Mouse (Mus musculus): ENCODE results near the gene Nuak1. TPM values are rescaled to one million over a fixed set of nuclear protein-coding genes. Genes with fewer than 3 reads are reported as not detected.

Gene Nuak1
- 1.2 TPM in 2 replicates for total RNA-seq (2012; rRNA removed)
- total RNA-seq (2014; rRNA removed) = 1.4 and 1.6 TPM in 2 replicates
- 3.2 and 3.4 TPM in 2 replicates for polyA plus RNA-seq (2012; ENCODE audit: insufficient read length, low read depth)

- DNase-seq (ENCODE audit: extremely low read depth) = peak; percentile 61
- in situ Hi-C loops (cut with MboI; ENCODE audit: low pct_ligation_motif_present, low pct_unique_long_range_greater_than_20kb, low sequenced_read_pairs) (no loop called here), dilution Hi-C loops (cut with MboI; ENCODE audit: extremely low pct_ligation_motif_present, extremely low pct_unique_long_range_greater_than_20kb, low sequenced_read_pairs) (no loop called here)
- Histone ChIP-seq H3K4me1 (ENCODE audit: control insufficient read depth in 1 of 2, insufficient read depth in 2 of 2) (peaks cover 9 to 50% of the 10 kb centered on the region in 2 experiments; a peak in 3 of 4 replicates), H3K9ac (ENCODE audit: insufficient read depth, low read depth) (peak within 1 kb of the TSS; percentile 72), H3K4me3 (replicated peaks in 1 of 3; ENCODE audit: low read depth in 2 of 3, low read length in 2 of 3, poor library complexity in 1 of 3) (peak within 1 kb of the TSS; percentile 58 to 83 (median 73)), H3K36me3 (replicated peaks in 1 of 2; ENCODE audit: control insufficient read depth in 1 of 2, insufficient read depth in 1 of 2, low read length in 1 of 2) (peaks cover 0 to 4% of the 10 kb centered on the region in 2 experiments), H3K27me3 (replicated peaks) (no peaks in the 10 kb centered on the region), H3K4me2 (ENCODE audit: insufficient read depth, low read depth, poor library complexity, severe bottlenecking) (peak within 1 kb of the TSS; percentile 85), H3K9me3 (replicated peaks; ENCODE audit: low read length) (no peaks in the 10 kb centered on the region), H3K27ac (ENCODE audit: insufficient read depth, low read depth) (peak within 1 kb of the TSS; percentile 23), H3K79me2 (replicated peaks; ENCODE audit: control insufficient read depth, extremely low read depth, insufficient read depth, poor library complexity, severe bottlenecking) (no peaks in the 10 kb centered on the region)
- TF ChIP-seq NELFE (IDR thresholded peaks at IDR 0.05; ENCODE audit: low read depth, low read length) = peak; percentile 52; the same call in 1 of the 2 replicates
- TF ChIP-seq POLR2AphosphoS2 (IDR thresholded peaks at IDR 0.05; ENCODE audit: low read depth, low read length) = no peak
- TF ChIP-seq NRF1 (IDR thresholded peaks at IDR 0.05; ENCODE audit: low read depth, low read length) = peak; percentile 66
- peak; percentile 67 for TF ChIP-seq POLR2A (IDR thresholded peaks at IDR 0.05; ENCODE audit: low read depth, low read length)
- TF ChIP-seq USF2 (conservative IDR thresholded peaks at IDR 0.05; ENCODE audit: low read depth, low read length) = no peak
- TF ChIP-seq TCF12 (IDR thresholded peaks at IDR 0.05; ENCODE audit: low read depth, low read length) = 0 out of 2 replicates have a peak, but pooled peaks have one; percentile 6
- peak; percentile 7; the same call in 1 of the 2 replicates for TF ChIP-seq SIN3A (IDR thresholded peaks at IDR 0.05; ENCODE audit: low read length)
- no peak for TF ChIP-seq MAZ (IDR thresholded peaks at IDR 0.05; ENCODE audit: low read depth, low read length)
- TF ChIP-seq BHLHE40 (IDR thresholded peaks at IDR 0.05; ENCODE audit: low read depth, low read length) = peak; percentile 21; the same call in 1 of the 2 replicates
- 0 out of 2 replicates have a peak, but pooled peaks have one; percentile 11 for TF ChIP-seq EP300 (IDR thresholded peaks at IDR 0.05; ENCODE audit: low read length)
- TF ChIP-seq UBTF (IDR thresholded peaks at IDR 0.05; ENCODE audit: low read depth, low read length) = peak; percentile 96
Measured at GRCm38 (mm10) chr10:84440541-84441433, at the start of gene Nuak1. Gene Nuak1 (minus strand): TSS chr10:84440597.

GRCm38 (mm10) chr10:84490115-84490514 is 49.7 kb upstream of the Nuak1 start:
- Histone ChIP-seq H3K4me2 (ENCODE audit: insufficient read depth, low read depth, poor library complexity, severe bottlenecking) (no peak overlapping the region), H3K4me3 (replicated peaks in 1 of 3; ENCODE audit: low read depth in 2 of 3, low read length in 2 of 3, poor library complexity in 1 of 3) (no peak overlapping the region), H3K9ac (ENCODE audit: insufficient read depth, low read depth) (no peak overlapping the region), H3K36me3 (replicated peaks in 1 of 2; ENCODE audit: control insufficient read depth in 1 of 2, insufficient read depth in 1 of 2, low read length in 1 of 2) (no peaks in the 10 kb centered on the region), H3K4me1 (ENCODE audit: control insufficient read depth in 1 of 2, insufficient read depth in 2 of 2) (no peaks in the 10 kb centered on the region), H3K9me3 (replicated peaks; ENCODE audit: low read length) (peaks cover 5% of the 10 kb centered on the region), H3K79me2 (replicated peaks; ENCODE audit: control insufficient read depth, extremely low read depth, insufficient read depth, poor library complexity, severe bottlenecking) (no peaks in the 10 kb centered on the region), H3K27ac (ENCODE audit: insufficient read depth, low read depth) (no peak overlapping the region), H3K27me3 (replicated peaks) (peaks cover 2% of the 10 kb centered on the region)
- in situ Hi-C loops (cut with MboI; ENCODE audit: low pct_ligation_motif_present, low pct_unique_long_range_greater_than_20kb, low sequenced_read_pairs) = no loop called here
- TF ChIP-seq RAD21 (IDR thresholded peaks at IDR 0.05; ENCODE audit: low read depth, low read length) = no peak
- TF ChIP-seq BHLHE40 (IDR thresholded peaks at IDR 0.05; ENCODE audit: low read depth, low read length) = no peak
- no peak for TF ChIP-seq E2F4 (IDR thresholded peaks at IDR 0.05; ENCODE audit: insufficient replicate concordance, low read depth, low read length)
- no peak for TF ChIP-seq JUN (IDR thresholded peaks at IDR 0.05; ENCODE audit: insufficient read depth, low read depth, low read length)
- TF ChIP-seq USF2 (conservative IDR thresholded peaks at IDR 0.05; ENCODE audit: low read depth, low read length) = no peak
- no peak for TF ChIP-seq TBP (conservative IDR thresholded peaks at IDR 0.05; ENCODE audit: low read depth, low read length)
- no peak for TF ChIP-seq MEF2A (IDR thresholded peaks at IDR 0.05; ENCODE audit: borderline replicate concordance, low read depth, low read length)
- TF ChIP-seq CTCF (conservative IDR thresholded peaks at IDR 0.05 in 1 of 2, IDR thresholded peaks at IDR 0.05 in 1 of 2; ENCODE audit: low read depth in 2 of 2, low read length in 2 of 2) = no peak
- TF ChIP-seq POLR2AphosphoS2 (IDR thresholded peaks at IDR 0.05; ENCODE audit: low read depth, low read length) = no peak
- no peak for TF ChIP-seq KAT2A (IDR thresholded peaks at IDR 0.05; ENCODE audit: insufficient replicate concordance, low read length)
- no peak for TF ChIP-seq NRF1 (IDR thresholded peaks at IDR 0.05; ENCODE audit: low read depth, low read length)
- no peak for TF ChIP-seq MAX (IDR thresholded peaks at IDR 0.05; ENCODE audit: low read length)
- no peak for TF ChIP-seq ETS1 (conservative IDR thresholded peaks at IDR 0.05; ENCODE audit: low read depth, low read length)
- no peak for TF ChIP-seq MXI1 (IDR thresholded peaks at IDR 0.05; ENCODE audit: low read depth, low read length)
- TF ChIP-seq POLR2A (IDR thresholded peaks at IDR 0.05; ENCODE audit: low read depth, low read length) = no peak
- no peak for TF ChIP-seq ZMIZ1 (IDR thresholded peaks at IDR 0.05; ENCODE audit: low read depth, low read length)
- no peak for TF ChIP-seq HCFC1 (IDR thresholded peaks at IDR 0.05; ENCODE audit: low read depth, low read length)
- TF ChIP-seq MYC (IDR thresholded peaks at IDR 0.05; ENCODE audit: low read depth, low read length) = no peak
- no peak for TF ChIP-seq JUND (conservative IDR thresholded peaks at IDR 0.05; ENCODE audit: low read depth, low read length)
- no peak for TF ChIP-seq NELFE (IDR thresholded peaks at IDR 0.05; ENCODE audit: low read depth, low read length)
- dilution Hi-C loops (cut with MboI; ENCODE audit: extremely low pct_ligation_motif_present, extremely low pct_unique_long_range_greater_than_20kb, low sequenced_read_pairs) = no loop called here
- no peak for DNase-seq (ENCODE audit: extremely low read depth)

Data from CH12.LX (cell line).